Mouse (Mus musculus) bone marrow, adult 2 months (tissue): Measurements from ENCODE around the gene Ptpru.

Experiments
- CTCF ChIP-seq: fragments of 200-500 bp; IDR thresholded peaks from 2 replicates; pipeline ENCODE4 v1.5.1; 2011; ENCODE audit warnings: low read length, control low read depth; ENCODE audit not compliant: control insufficient read depth, insufficient read depth
- POLR2A ChIP-seq: fragments of 200-500 bp; IDR thresholded peaks from 2 replicates; pipeline ENCODE4 v1.6.1; 2011; ENCODE audit warnings: low read depth, mild to moderate bottlenecking, control low read depth, low read length, borderline replicate concordance; ENCODE audit not compliant: control insufficient read depth

DNA sequence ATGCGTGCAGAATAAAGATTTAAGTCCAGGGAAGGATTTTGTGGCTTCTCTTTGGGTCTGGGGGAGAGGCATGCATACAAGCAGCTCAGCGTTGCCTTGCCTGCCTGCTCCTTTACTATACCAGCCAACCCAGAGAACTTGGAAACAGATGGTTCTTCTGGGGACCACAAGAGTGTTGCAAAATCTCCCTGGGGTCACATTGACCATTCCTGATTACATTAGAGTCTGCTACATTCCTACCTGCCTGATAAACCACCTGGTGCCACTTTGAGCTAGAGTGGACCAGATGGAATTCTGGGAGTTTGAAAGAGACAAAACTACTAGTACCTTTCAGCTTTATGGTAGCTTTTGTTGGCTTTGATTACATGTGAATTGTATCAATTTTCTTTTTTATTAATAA is 38.7 kb upstream of the Ptpru start:
- TF ChIP-seq POLR2A (no peak), CTCF (no peak)
